Comparison of ENCODE assay signal across 8 mouse cellular contexts in genomic region chr1:91251927-91252326, GRCm38 (mm10). TPM values are rescaled to one million over a fixed set of nuclear protein-coding genes. Genes with fewer than 3 reads are reported as not detected.
DNase-seq lines count a peak whose midpoint lies in the region; ATAC-seq lines count a peak whose summit lies in the region.

No protein-coding gene starts in this region.

- no peaks in the 10 kb centered on the region for H3K9me3 ChIP-seq in forebrain, embryonic 14.5 days (replicated peaks; ENCODE audit: control insufficient read depth, low read length)
- H3K9me3 ChIP-seq in limb, embryonic 10.5 days (replicated peaks), result no peaks in the 10 kb centered on the region

- ATAC-seq in forebrain, embryonic 14.5 days, result no peak

- no peak overlapping the region for H3K4me3 ChIP-seq in forebrain, embryonic 14.5 days (ENCODE audit: low read depth, low read length)
- H3K4me3 ChIP-seq in limb, embryonic 10.5 days, result peak overlapping the region; percentile 89

- no peaks in the 10 kb centered on the region for H3K36me3 ChIP-seq in forebrain, embryonic 14.5 days (ENCODE audit: control insufficient read depth, insufficient read depth, low read length)
- H3K36me3 ChIP-seq in limb, embryonic 10.5 days, result peaks cover 17% of the 10 kb centered on the region

- H3K9ac ChIP-seq in forebrain, embryonic 14.5 days (ENCODE audit: low read length), result 0 out of 2 replicates have a peak overlapping the region, but pooled peaks have one; percentile 25

- intact Hi-C loops in heart, postnatal 36 days (cut with DNase I), result loop anchor here (5.0 kb wide), 1 partner anchor 145 kb away; the partner anchor contains the start of gene Ilkap

- H3K27me3 ChIP-seq in forebrain, embryonic 14.5 days (replicated peaks; ENCODE audit: control insufficient read depth, insufficient read depth, low read length), result no peaks in the 10 kb centered on the region
- H3K27me3 ChIP-seq in limb, embryonic 10.5 days (ENCODE audit: low read depth, poor library complexity, severe bottlenecking), result no peaks in the 10 kb centered on the region

- DNase-seq in heart, adult 11 months, result peak; percentile 83
- no peak for DNase-seq in heart, postnatal 36 days
- DNase-seq in NIH3T3 (ENCODE audit: low read depth), result peak; percentile 52
- no peak for DNase-seq in forebrain, embryonic 14.5 days (ENCODE audit: low spot score)
- DNase-seq in limb, embryonic 10.5 days (ENCODE audit: low spot score), result no peak
- peak; percentile 40 to 41 for DNase-seq in natural killer cell, adult 2 months (ENCODE audit: low spot score in 2 of 2)
- no peak for DNase-seq in urinary bladder, postnatal 36 days (ENCODE audit: low spot score in 2 of 2)
- DNase-seq in right cerebral cortex, adult 18-20 months, result no peak

- H3K27ac ChIP-seq in forebrain, embryonic 14.5 days (ENCODE audit: low read depth, low read length), result no peak overlapping the region
- H3K27ac ChIP-seq in limb, embryonic 10.5 days, result no peak overlapping the region

- peak overlapping the region; percentile 87 for H3K4me2 ChIP-seq in forebrain, embryonic 14.5 days (ENCODE audit: low read length)

- H3K4me1 ChIP-seq in forebrain, embryonic 14.5 days (ENCODE audit: control insufficient read depth, insufficient read depth, low read length), result peaks cover 15% of the 10 kb centered on the region
- H3K4me1 ChIP-seq in limb, embryonic 10.5 days, result peaks cover 23% of the 10 kb centered on the region

- 65% methylated on average over 8 of the region's 8 CpGs for WGBS in forebrain, embryonic 14.5 days
- WGBS in limb, embryonic 10.5 days, result 67% methylated on average over 8 of the region's 8 CpGs

RNA-seq across cellular contexts. Expression of gene Ube2f, which starts 1.8 kb away (rescaled TPM):
- total RNA-seq in heart, postnatal 36 days (2021), result 10 to 100 TPM; 45.1 to 50.0 TPM
- 73.0 and 78.8 TPM in 2 replicates for polyA plus RNA-seq in forebrain, embryonic 14.5 days (2014; fragmentation: Nextera tagmentation; extraction: Ambion mirVana)
- 84.5 and 96.4 TPM in 2 replicates for polyA plus RNA-seq in limb, embryonic 10.5 days (2016; fragmentation: Nextera tagmentation; extraction: Ambion mirVana)

RNA-seq across cellular contexts. Expression of gene Scly, which starts 46.2 kb away (rescaled TPM):
- total RNA-seq in heart, postnatal 36 days (2021), result 10 to 100 TPM; 13.9 to 15.1 TPM
- 6.3 and 7.3 TPM in 2 replicates for polyA plus RNA-seq in forebrain, embryonic 14.5 days (2014; fragmentation: Nextera tagmentation; extraction: Ambion mirVana)
- polyA plus RNA-seq in limb, embryonic 10.5 days (2016; fragmentation: Nextera tagmentation; extraction: Ambion mirVana), result 13.4 and 14.1 TPM in 2 replicates

Comparison
In these comparisons a context has a peak if more than half of its experiments do, and no peak if none do; other contexts are left out.
1. DNase-seq: peak in heart, adult 11 months (single experiment), NIH3T3 (single experiment) and natural killer cell, adult 2 months (2 of 2); none in heart, postnatal 36 days (0 of 2), forebrain, embryonic 14.5 days (single experiment), limb, embryonic 10.5 days (single experiment), urinary bladder, postnatal 36 days (0 of 2) and right cerebral cortex, adult 18-20 months (single experiment).